Mouse (Mus musculus) monocyte, adult 59 days (primary cell): ENCODE results near the gene Npm1. TPM values are rescaled to one million over a fixed set of nuclear protein-coding genes. Genes with fewer than 3 reads are reported as not detected.

Experiments
- total RNA-seq, 2 experiments: library from RNA; stranded (reverse); gene quantifications; one replicate each; pipeline ENCODE4 v1.2.4; 2023

Npm1 gene
- 100 to 1,000 TPM; 276 to 313 TPM for total RNA-seq

GRCm38 (mm10) chr11:33162998-33163506 is at the start of gene Npm1:
Gene Npm1 (minus strand): TSS chr11:33163206.

GRCm38 (mm10) chr11:33203383-33204328 is 40.6 kb upstream of the Npm1 start, which contains the start of gene Tlx3:
Gene Tlx3 (minus strand): TSS chr11:33203589.

GRCm38 (mm10) chr11:33147171-33147571 is 15.8 kb downstream of the Npm1 start, which contains the start of gene Fgf18:
Gene Fgf18 (minus strand): TSS chr11:33147400.

Other genes starting within 250 kb of the Npm1 start
- not detected for gene Fgf18, start 15.8 kb downstream of the Npm1 start, total RNA-seq
- not detected for gene Tlx3, start 40.4 kb upstream of the Npm1 start, total RNA-seq
- not detected for gene Gm12117, start 113.5 kb upstream of the Npm1 start, total RNA-seq